Mouse (Mus musculus) urinary bladder, postnatal 14 days (tissue): ENCODE results near the gene Phyhipl.
A peak's percentile ranks its signal among the peaks of the same experiment; 100 is the strongest.

Experiments used
- DNase-seq: peaks from one replicate; pipeline ENCODE4 v3.0.0; 2021; ENCODE audit warnings: low spot score

Gene Phyhipl

DNA sequence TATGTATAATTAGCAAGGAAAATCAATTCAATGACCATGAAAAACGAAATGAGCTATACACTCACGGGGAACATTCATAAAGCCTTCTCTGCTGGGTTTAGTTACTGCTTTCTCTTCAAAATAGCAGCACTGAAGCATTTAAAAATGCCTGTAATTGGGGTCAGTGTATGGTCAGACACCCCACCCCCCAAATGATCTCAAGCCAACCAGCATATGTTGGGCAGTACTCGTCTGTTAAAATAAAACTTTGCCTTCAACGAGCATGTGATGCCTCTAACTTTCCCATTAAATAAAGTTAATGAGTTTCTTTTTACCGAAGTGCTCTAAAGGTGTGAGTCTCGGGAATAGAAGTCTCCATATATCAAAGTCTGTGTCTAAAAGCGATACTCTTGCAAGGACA, at the start of gene Phyhipl:
Gene Phyhipl, minus strand, starts transcription at position 138 of the 400 bp plus-strand sequence.
- no peak for DNase-seq

DNA sequence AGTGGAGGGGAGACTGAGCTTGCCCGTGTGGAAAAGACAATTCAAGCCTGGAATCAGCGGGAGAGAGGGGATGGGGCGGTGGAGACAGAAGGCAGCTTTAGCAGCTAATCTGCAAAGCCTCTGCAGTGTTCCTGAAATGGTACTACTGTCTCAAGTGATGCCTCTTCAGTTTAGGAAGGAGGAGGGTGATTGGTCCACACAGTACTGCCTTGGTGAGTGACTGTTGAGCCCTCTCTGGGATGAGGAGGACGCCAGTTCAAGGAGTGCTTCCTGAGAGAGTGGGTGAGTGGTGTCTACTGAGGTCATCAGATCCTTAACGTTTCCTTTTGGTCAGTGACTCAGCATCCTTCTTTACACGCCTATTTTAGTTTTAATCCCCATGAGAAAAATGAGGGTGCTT, 47.4 kb upstream of the Phyhipl start:
- no peak for DNase-seq

DNA sequence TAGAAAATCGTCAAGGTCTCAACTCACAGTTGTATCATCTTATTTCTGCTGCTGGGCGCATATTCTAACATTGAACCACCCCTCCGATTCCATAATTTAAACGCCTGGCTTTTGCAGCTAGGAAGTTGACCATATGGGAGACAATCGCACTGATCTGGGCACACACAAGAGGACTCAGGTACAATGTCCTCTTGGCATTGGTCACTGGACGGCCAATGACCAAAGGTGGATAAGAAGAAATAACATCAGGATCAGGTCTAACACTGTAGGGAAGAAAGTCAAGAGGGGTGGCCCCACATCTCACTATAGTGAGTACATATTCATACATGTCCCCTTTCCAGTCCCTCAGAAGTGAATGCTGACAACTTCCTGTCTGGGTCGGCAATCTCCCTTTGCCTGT, 43.8 kb upstream of the Phyhipl start:
- no peak for DNase-seq

DNA sequence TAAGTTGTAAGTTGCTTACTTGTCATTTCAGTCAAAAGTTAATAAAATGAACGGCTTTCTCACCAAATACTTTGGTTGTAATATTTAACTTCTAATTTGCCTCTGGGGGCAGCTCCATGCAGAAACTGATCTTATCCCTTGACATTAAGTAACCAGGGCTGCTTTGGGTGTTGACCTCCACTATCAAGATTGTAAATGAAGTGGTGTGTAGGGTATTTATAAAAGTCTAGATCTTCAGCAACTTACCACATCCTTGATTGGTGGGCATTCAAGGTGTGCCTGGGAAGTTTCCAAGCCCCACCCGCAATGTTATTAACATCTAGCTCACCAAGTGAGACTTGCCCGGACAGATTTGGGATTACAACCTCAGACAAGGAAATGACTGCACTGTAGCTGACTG, 42.2 kb upstream of the Phyhipl start:
- no peak for DNase-seq

DNA sequence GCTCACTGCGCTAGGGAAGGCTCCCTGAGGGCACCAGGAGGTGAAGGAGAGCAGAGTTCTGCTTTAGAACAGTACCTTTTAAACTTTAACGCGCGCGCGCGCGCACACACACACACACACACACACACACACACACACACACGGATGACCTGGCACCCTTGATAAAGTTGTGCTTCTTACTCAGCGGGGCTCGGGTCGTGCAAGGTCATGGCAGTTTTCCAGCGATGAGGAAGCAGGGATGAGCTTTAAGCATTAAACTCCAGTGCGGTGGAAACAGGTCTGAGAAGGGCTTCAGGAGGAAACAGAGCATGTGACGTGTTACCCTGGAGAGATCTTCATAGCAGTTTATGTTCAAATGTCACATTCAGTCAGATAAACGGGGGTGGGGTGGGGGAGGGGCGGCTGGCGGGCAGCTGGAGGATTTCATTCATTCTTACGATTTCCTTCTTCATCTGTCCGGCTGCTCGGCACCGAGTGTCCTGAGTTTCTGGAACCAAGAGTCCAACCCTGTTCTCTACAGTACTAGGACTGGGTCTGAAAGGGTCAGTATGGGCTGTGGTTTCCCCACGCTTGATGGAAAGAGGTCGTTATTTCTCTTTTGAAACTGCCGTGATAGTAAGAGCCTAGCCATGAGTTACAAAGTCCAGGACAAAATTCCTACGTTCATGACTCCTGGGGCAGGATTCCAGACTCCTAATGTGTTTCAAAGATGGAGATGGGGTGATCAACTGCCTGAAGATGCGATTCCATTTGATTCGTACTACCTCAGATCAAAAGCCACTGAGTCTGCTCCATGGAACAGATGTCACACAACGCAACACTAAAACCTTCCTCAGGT, 41.2 kb upstream of the Phyhipl start:
- DNase-seq = no peak

DNA sequence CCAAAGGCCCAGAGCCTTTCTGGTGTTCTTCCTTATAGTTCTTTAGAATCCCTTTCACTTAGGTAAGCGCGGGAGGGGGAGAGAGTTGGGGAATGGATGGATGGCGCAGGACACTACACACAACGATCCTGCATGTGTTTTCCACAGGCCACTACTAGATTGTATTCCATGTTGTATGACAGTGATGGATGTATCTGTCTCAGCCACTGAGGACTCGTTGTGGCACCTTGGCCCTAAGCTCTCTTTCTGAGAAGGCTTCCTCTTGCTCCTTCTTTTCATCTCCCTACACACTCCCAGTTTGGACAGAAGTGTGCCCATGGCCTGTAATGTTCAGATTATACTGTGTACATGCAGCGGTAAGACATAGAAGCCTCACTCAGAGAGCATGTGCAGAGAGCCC, 33.6 kb upstream of the Phyhipl start:
- DNase-seq = no peak

DNA sequence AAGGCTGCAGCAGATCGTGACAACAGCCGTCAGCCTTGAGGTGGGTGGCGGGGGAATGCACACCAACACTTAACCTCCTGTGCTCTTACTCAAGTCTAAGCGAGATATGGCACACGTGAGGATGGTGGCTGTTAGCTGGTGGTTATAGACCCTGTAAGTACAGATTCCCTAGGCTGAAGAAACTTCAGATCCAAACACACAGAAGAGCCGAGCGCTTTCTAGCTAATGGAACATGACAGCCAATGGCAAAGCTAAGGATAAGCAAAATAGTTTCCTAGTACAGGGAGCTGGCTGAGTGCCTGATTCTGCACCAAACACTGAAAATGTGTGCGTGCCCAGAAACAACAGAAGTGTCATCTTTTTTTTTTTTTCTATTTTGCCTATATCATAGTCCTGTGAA, 33.1 kb upstream of the Phyhipl start:
- DNase-seq = no peak

DNA sequence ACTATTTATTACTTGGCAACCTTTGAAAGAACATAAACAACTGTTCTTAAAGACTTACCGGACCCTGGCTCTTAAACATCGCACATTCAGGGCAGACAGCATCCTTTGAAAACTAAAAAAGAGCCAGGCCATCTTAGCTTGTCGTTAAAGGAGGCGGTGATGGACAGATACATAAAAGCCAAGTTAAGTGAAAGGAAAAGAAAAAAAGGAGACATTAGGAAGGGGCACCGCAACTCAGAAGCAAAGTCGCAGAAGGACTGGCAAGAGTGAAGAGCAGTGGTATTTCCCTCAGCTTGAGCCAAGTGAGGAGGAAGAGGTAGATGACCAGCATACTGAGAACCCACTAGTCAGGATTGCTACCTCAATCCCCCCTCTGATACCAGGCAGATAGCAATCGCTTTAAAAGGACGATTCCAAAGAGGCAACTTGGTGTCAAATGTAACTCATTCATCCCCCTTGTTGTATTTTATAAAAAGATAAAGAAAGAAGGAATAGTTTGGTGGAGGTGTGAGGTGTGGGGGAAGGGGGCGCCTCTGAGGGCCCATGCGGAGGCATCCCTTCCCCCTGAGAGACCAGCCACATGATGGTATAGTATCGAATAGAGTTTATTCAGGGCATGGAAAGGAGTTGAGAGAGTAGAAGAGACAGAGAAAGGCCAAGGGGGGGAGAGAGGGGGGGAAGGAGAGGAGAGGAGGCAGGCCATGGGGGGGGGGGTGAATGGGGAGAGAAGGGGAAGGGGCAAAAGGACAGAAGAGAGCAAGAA, 31.4 kb upstream of the Phyhipl start:
- DNase-seq = no peak

DNA sequence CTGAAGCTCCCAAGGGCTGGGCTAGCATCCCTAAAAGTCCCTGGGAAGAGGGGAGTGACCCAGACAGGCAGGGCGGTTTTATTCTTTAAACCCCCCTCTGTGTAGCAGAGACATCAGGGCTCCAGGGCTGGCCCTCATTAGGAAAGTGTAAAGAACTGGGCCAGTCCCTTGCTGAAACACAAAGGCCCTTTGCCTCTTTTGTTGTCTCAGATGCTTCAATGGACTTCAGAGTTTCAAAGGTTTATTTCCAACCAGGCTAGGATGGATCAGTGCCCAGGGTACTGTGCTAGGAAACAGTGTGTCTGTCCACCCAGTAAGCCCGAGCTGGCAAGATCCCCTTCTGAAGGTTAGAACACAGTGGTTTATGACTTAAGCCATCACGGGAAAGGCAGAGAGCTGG, 30.7 kb upstream of the Phyhipl start:
- peak; percentile 20 for DNase-seq

DNA sequence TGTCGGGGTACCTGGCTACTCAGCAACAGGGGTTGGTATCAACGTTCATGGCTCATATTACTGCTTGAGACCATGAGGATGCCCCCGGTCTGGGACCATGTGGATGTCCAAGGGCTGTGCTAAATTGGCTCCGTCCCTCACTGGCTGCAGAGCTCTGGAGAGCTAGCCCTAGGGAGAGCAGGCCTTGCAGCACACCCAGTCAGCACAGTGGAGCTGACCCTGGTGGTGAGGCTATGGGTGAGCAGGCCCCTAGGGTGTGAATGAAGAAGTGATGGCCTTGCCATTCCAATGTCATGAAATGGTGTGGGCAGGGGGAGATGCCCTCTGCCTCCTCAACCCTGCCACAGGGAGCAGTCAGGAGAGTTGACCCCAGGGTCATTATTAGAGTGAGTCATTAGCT, 27.7 kb upstream of the Phyhipl start:
- DNase-seq = no peak

DNA sequence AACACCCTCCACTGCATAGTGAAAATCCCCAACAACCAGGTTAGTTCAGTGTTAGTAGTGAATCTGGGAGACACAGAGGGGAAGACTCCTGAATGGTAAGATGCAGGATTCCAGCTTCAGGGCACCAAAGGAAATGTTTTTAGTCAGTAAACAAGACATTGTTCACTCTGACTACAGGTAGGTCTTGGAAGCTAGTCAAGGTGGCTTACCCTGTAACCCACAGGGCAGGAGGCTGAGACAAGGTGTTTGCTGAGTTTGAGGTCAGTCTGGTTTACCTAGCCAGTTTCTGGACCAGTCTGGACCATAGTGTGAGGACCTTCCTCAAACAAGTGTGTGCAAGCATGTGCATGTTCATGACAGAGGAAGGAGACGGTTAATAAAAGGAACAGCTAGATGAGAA, 22.2 kb upstream of the Phyhipl start:
- peak; percentile 16 for DNase-seq

DNA sequence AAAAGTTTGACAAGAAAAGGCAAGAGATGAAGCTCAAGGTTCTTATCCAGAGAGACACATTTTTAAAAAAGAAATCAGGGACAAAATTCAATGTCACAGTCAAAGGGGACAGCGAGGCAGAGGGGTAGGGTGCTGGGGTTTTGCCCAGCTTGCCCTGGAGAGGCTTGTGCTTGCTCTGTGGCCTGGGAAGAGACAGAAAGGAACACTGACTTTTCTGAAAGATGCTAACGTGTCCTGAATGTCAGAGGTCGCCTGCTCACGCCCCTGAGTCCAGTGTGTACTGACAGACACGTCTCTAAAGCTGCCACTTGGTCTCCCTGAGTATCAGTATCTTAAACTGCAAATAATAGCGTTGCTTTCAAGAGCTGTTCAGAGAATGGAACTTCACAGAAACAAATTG, 507 bp upstream of the Phyhipl start:
- no peak for DNase-seq

DNA sequence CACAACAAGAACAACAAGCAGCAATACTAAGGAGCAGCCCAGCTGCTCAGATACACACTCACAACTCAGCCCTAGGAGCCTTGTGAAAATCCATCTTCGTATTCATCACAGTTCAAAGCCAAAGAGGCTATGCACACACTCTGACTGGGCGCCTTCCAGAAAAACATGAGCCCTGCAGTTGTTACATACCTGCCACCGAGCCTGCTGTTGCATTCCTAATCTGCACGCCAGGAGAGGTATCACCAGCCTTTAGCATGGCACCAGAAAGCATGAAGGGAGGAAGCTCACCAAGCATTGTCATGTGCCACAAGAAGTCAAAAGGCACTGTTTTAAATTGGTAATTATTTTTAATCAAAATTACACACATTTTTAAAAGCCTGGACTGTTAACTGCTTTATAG, 1.1 kb downstream of the Phyhipl start:
- no peak for DNase-seq

DNA sequence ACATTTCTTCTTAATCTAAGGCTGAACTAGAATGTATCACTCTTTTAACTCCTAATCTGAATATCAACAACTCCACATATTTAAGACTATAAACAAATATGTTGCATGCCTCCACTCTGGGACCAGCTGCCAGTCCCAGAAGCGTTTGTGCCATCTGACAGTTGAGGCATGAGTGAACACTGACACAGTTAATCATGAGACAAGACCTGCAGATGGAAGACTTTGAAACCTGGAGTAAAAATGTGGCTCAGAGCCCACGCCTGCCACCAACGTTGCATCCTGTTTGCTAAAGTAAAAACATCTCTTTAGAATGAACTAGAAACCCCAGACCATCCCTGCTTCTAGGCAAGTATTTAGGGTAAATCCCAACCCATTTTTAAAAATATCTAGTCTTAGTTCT, 1.6 kb downstream of the Phyhipl start:
- DNase-seq = no peak

DNA sequence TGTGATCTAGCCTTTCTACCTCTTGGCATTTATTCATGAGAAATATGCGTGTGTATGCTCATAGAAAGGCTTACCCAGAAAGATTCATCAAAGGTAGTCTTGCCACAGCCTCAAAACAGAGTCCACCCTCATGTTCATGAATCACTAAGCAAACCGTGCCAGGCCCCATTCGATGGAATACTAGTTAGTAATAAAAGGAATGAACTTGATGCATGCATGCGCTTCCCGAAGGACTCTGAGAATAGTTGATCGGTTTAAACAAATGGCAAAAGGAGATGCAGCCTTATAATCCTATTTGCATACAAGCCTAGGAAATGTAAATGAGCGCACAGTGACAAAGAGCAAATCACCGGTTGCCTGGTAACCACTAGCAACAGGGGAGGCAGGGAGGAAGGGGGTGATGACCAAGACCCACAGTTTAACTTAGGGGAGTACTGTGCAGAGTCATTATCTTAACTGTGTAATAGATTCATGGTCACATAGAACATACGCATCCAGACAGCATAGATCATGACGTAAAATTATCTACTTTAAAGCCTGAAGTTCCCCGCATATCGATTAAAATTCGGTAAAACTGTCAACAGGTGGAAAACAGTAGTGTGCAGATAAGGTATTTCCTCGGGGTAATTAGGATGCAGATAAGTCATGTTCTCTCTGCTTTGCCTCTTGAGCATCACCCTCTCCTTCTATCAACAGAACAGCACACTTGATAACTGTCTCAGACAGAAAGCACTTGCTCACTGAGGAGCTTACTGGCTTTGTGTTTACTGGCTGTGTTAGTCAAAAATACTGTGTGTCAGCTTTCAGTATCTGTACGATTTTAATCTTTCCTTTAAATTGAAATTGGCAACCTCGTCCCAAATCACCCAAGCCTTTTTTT, 3.8 kb downstream of the Phyhipl start:
- no peak for DNase-seq

DNA sequence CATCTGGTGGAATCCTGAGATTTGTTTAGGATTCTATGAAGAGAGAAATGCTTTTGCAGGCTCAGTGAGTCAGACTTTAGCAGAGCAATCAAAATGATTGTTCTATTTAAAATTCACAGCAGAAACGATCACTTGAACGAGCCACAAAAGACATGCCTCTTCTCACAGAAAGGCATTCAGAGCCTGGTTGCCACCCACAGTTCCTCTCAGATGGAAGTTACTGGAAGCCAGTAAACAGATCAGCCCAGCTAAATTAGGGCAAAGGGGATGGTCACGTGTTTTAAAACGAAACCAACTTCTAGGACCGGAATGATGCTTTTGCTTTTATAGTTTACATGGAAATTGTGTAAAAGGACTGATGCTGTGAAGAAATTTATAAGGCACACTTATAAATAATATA, 6.9 kb downstream of the Phyhipl start:
- DNase-seq = no peak

DNA sequence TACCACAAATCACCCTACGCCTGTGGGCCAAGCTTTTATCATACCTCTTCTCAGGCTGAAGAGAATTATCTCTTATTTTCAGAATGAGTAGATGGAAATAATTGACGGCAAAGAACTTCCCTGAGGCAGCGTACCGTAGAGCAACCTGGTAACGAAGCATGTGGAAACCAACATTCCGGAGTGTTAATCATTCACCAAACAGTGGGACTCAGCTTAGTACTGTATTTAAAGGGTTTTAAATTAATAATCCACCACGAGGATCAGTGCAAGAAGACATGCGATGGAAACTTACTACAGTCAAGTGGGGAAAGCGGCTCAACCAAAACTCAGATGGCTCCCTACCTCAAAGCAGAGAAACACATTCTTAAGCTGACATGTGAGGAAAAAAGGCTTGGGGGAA, 12.6 kb downstream of the Phyhipl start:
- no peak for DNase-seq

DNA sequence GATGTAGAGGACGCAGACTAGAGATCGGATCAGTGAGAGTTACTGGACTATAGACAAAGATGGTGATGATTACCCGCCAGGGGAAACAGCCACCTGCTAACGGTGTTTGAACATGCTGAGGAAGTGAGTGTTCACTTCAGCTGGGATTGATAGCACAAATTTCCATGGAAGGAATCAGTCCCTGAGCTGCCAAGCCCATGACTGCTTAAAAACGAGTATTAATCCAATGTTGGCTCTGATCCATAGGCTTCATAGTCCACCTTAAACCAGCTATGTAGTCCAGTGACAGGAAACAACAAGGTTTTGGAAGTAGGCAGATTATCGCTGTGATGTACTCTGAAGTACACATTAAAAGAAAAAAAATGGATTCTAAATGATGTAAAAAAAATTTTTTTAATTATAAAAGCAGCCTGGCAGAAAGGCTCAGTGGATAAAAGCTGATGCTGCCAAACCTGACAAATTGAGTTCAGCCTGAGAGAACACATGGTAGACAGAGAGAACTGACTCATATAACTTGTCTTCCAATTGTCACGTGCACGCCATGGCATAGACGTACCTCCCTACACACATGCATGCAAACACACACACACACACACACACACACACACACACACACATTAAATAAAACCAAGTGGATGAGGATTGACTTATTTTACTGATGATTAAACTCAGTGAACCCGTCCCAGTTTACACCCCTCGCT, 14.7 kb downstream of the Phyhipl start:
- DNase-seq = no peak

DNA sequence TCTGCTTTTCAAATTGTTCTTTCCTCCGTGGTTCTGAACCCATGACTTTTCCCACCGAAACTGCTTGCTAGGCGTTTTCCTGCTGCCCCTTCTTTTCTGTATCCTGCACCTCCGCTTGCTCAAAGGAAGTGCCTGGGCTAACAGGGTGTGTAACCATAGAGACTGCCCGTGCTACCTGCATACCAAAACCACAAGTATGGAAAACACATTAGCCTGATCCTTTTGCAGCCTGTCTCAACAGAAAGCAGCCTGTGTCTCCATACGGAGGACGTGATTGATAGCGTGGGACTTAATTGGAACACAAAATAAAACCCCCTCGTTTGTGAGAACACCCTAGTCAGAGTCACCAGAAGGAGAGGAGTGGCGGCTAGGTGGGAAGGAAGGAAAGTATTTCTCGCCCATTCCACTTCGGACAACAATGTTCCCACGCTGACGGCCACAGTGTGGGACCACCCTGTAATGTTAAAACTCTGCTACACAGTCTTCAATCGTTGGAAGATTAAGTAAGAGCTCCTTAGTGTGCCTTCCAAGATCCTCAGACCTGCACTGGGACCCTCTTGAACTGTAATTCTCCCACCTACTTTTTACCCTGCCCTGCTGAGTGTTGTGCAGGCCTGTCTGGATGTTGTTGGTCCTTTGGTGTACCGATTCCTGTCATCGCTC, 15.6 kb downstream of the Phyhipl start:
- no peak for DNase-seq

DNA sequence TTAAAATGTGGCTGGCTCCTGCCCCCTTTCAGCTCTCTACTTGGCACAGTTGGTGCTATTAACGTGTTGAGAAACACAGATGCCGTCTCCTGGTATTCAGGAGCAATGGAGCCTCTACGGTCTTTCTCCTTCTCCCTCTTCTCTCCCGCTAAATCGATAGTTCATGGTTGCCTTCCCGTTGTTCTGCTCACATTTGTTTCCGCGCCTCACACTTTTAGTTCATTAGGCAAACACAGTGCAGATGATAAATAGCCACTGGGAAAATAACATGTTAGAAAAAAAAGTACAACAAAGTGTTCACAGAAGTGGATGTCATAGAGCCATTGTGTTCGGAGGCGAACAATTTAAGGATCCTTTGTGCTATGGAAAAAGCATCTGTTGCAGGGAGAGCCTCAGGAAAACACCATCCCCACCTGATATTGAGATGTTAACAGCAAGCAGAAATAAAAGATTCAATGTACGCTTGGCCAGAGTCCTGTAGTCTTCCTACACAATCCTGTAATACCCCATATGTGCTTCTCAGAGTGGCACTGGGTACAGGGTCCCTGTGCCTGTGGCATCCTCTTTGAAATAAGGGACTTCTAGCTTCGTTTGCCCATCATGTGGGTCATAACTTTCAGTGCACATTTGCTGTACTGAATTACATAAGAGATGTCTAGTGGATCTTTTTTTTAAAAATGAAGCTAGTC, 18.0 kb downstream of the Phyhipl start:
- no peak for DNase-seq

DNA sequence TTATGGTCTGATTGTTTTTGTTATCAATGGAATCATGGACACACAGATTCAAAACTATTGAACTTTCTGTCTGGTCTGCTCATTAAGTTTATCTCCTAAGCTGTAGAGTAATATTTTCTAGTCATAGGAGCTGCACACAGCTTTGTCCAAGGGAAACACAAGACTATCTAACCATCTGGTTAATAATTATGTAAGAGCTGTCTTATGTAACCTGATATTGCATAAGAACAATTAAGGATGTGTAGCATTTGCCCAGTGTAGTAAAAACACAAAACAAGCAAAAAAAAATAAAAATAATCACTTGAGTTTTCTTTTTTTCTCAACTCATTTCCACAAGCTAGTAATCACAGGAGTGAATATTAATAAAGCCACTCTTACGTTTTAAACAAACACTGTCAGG, 20.5 kb downstream of the Phyhipl start:
- no peak for DNase-seq
